Mouse (Mus musculus) macrophage (primary cell): ENCODE data around the gene Spink4. TPM values are rescaled to one million over a fixed set of nuclear protein-coding genes. Genes with fewer than 3 reads are reported as not detected.
A peak's percentile ranks its signal among the peaks of the same experiment; 100 is the strongest.

Source experiments
- H3K27ac ChIP-seq: fragments of 350-480 bp; formaldehyde crosslinking; 2 replicates; pipeline ENCODE4 v1.9.0; 2021
- H3K36me3 ChIP-seq: fragments of 350-480 bp; formaldehyde crosslinking; 2 replicates; pipeline ENCODE4 v1.9.0; 2021; ENCODE audit errors: inconsistent target
- H3K4me3 ChIP-seq: fragments of 350-480 bp; formaldehyde crosslinking; 2 replicates; pipeline ENCODE4 v1.9.0; 2021; ENCODE audit errors: inconsistent target
- H3K79me2 ChIP-seq: fragments of 350-480 bp; formaldehyde crosslinking; 2 replicates; pipeline ENCODE4 v1.9.0; 2021; ENCODE audit errors: inconsistent target
- WGBS: methylation state at CpG from one replicate; pipeline ENCODE4 v1.1.7; 2026; ENCODE audit warnings: inconsistent platforms; ENCODE audit not compliant: missing documents; 5-methylcytosine and 5-hydroxymethylcytosine counted together
- polyA plus RNA-seq: library from polyadenylated mRNA; stranded (reverse); fragments of 250-400 nt; gene quantifications from 3 replicates; pipeline ENCODE4 v1.2.4, GENCODE M21; 2018; ENCODE audit warnings: inconsistent platforms

Spink4 gene
- polyA plus RNA-seq, 1 experiment from 2014 or later = not detected

DNA sequence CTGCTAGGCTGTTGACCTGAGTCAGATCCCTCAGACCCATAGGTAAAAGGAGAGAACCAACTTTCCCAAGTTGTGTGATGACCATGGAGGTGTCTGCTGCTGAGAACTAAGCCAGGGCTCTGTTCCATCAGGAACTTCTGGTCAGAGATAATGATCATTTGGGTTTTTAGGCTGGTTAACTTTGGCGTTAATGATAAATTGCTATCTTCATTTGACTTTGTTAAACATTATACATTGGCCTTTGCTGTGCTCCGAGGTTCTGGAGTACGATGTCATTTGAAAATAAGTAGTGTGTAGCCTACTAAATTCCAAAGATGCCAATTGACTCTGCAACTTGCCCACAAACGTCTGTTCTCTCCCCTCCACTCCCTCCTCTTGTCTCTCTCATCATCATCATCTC, 49.3 kb downstream of the Spink4 start:
- 80% methylated on average over 4 of the region's 4 CpGs for WGBS
- Histone ChIP-seq H3K27ac (no peak overlapping the region), H3K36me3 (peaks cover 20% of the 10 kb centered on the region; the same call in 1 of the 2 replicates), H3K79me2 (peaks cover 29% of the 10 kb centered on the region), H3K4me3 (no peak overlapping the region)

DNA sequence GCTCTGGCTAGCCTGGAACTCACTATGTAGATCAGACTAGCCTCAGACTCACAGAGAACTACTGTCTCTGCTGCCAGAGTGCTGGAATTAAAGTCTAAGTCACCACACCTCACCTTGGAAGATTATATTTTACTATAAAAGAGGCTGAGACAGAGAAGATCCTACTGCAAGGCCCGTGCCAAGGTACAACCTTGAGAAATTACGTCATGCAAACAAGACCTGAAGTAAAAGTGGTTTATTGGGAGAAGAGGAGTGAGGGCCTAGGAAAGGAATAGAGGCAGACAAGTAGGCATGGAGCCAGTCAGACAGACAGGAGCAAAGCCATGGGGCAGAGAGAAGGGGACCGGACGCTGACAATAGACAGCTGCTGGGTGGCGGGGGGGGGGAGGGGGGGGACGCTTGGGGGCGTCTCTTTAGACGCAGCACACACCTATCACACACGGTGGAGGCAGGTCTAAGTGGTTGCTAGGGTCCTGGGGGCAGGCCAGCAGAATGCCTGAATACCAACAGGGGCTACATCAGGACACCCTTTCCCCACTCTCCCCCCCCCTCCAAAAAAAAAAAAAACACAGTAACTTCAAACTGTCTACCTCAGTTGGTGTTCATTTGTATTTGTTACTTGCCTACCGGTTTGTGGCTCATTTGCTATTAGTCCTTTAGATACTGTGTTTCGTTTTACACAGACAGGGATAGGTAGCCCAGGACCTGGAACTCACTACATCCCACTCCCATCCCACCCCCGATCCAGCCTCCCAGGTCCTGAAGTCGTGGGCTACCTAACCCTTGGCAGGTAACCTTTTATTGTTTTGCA, 50.1 kb downstream of the Spink4 start:
- H3K36me3 ChIP-seq = peaks cover 11% of the 10 kb centered on the region; the same call in 1 of the 2 replicates
- WGBS = 23% methylated on average over 11 of the region's 13 CpGs
- peaks cover 37% of the 10 kb centered on the region for H3K79me2 ChIP-seq
- H3K27ac ChIP-seq = peak overlapping the region; percentile 58
- H3K4me3 ChIP-seq = peak overlapping the region; percentile 66

DNA sequence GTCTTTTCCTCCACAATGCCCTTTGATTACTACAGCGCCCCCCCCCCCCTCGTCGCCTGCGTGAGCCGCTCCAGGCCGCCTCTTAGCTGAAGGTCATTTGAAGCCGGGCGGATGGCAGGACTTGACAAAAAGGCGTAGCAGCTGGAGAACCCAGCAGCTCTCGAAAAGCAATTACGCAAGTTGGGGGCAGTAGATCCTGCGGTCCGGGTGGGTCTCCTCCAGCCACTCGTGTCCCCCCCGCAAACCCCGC, 50.7 kb downstream of the Spink4 start:
- 1% methylated on average over 9 of the region's 16 CpGs for WGBS
- Histone ChIP-seq H3K79me2 (peaks cover 42% of the 10 kb centered on the region), H3K36me3 (peaks cover 10% of the 10 kb centered on the region; the same call in 1 of the 2 replicates), H3K27ac (peak overlapping the region; percentile 58), H3K4me3 (peak overlapping the region; percentile 66)

DNA sequence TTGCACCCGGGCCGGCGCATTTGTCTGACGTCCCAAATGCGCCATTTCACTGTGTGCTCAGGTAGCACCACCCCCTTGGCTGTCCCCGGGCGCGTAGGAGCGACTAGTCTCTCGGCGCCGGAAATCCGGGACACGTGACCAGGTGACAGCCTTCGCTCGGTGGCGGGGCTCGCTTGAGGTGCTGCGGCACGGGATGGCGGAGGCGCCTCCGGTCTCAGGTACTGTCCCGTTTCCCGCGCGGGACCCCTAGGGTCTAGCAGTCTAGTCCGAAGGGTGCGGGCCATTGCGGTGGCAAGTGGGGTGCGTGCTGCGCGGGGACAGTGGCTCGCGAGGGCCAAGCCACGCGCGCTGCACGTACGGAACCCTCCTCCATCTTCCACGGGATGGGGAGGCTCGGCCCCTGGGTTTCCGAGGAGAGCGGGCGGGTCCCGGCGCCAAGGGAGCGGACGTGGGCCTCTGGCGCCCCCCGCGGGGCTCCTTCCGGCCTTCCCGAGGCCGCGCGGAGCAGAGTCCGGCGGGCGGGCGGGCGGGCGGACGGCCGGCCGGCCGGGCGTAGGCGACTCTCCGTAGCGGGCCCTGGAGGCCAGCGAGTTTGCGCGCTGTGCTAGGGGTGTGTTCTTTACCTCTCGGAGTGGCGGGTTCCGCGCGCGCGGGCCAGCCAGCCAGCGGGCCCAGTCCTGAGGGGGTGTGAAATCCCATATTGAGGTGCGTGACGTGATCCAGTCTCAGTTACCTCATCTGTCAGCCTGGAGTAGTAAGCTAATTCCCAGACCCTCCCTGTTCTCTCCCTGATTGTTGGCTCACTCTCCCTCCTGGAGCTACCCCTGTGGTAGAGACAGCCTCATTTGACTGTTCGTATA, 51.2 kb downstream of the Spink4 start, which contains the start of gene Nfx1:
Gene Nfx1, plus strand, starts transcription at position 65 of the 860 bp plus-strand sequence.
- Histone ChIP-seq H3K27ac (peak within 1 kb of the TSS; percentile 58), H3K4me3 (peak within 1 kb of the TSS; percentile 66), H3K36me3 (peaks cover 4% of the 10 kb centered on the region; the same call in 1 of the 2 replicates), H3K79me2 (peaks cover 48% of the 10 kb centered on the region)
- 0% methylated on average over 46 of the region's 85 CpGs for WGBS

DNA sequence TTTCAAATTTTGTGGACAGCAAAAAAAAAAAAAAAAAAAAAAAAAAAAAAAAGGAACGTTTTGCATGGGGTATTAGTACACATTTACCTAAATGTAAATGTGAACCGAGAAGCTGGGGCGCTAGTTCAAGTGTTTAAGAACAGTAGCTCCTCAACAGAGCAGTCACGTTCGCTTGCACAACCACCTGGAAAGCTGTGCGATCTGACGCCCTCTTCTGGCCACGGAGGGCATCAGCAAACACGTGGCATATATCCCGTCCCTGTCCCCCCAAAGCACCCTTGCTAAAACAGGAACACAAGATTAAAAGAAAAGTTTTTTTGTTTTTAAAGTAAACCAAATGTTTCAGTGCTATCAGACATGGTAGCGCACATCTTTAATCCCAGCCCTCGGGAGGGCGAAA, 51.9 kb downstream of the Spink4 start:
- H3K36me3 ChIP-seq = 0 out of 2 replicates have a peak, but pooled peaks cover 6% of the 10 kb centered on the region
- H3K79me2 ChIP-seq = peaks cover 54% of the 10 kb centered on the region
- WGBS = 26% methylated on average over 13 of the region's 13 CpGs
- peak overlapping the region; percentile 53 for H3K4me3 ChIP-seq
- H3K27ac ChIP-seq = peak overlapping the region; percentile 37

DNA sequence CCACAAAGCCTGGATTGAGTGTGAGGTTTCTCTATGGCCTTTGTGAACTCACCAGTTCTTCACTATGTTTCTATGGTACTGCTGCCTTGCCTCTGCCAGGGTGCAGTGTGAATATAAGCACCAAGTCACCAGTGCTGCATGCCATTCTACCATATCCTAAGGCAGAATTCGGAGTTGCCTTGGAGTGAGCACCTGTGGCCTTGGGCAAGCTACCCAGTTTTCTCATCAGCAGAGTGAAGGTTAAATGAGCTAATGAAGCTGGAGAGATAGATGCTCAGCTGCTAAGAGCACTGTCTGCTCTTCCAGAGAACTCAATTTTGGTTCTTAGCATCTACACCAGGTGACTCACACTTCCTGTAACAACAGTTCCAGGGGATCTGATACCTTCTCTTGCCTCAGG, 54.2 kb downstream of the Spink4 start:
- 100% methylated on average over 1 of the region's 1 CpGs for WGBS
- Histone ChIP-seq H3K36me3 (peaks cover 19% of the 10 kb centered on the region; the same call in 1 of the 2 replicates), H3K27ac (no peak overlapping the region), H3K4me3 (no peak overlapping the region), H3K79me2 (peaks cover 71% of the 10 kb centered on the region)

DNA sequence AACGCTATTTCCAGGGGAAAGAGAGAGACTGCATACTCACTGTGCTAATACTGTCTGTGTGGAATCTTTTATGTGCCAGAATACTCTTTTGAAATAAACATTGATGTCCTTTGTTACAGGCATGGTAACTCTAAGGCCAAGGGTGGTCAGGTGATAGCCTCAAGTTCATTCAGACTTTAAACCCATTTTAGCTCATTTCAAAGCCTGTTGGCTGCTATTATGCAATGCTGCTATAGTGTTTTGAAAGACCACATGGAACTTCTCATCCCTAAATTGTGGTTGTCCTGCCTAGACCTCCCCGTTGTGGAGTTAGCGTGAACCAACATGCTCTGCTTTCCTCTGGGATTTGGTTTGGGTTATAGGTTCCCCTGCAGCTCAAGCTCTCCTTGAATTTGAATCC, 55.8 kb downstream of the Spink4 start:
- Histone ChIP-seq H3K4me3 (no peak overlapping the region), H3K27ac (no peak overlapping the region), H3K36me3 (peaks cover 36% of the 10 kb centered on the region), H3K79me2 (peaks cover 88% of the 10 kb centered on the region)
- 92% methylated on average over 2 of the region's 3 CpGs for WGBS

DNA sequence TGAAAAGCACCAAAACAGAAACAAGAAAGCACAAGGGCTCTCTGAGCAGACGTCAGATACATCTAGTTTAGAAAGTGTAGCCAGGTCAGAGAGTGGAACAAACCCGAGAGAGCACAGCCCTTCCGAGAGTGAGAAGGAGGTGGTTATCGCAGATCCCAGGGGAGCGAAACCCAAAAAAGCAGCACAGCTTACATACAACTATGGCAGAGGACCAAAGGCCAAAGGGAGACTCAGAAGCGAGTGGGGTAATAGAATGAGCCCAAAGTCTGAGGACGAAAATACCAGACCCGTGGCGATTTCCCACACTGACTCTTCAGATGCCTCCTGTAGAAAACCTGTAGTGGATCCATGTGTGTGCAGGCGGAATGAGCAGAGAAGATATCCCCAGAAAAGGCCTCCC, 56.8 kb downstream of the Spink4 start:
- H3K36me3 ChIP-seq = peaks cover 46% of the 10 kb centered on the region
- H3K4me3 ChIP-seq = no peak overlapping the region
- peaks cover 94% of the 10 kb centered on the region for H3K79me2 ChIP-seq
- 98% methylated on average over 10 of the region's 10 CpGs for WGBS
- H3K27ac ChIP-seq = no peak overlapping the region

DNA sequence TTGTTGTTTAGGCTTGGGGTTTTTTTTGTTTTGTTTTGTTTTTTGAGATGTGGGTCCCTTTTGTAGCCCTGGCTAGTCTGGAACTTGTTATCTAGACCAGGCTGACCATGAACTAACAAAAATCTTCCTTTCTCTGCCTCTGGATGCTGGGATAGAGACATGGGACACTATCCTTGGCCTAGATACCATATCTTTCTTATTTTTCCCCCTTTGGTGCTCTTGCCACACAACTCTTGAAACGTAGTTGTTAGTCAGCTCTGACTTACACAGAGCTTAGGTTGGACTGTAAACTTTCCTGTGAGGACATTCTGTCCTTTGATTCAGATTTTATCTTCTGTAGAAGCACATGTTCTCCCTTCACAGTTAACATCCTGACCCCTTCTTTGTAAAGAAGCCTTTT, 59.6 kb downstream of the Spink4 start:
- no peak overlapping the region for H3K4me3 ChIP-seq
- H3K79me2 ChIP-seq = peaks cover 77% of the 10 kb centered on the region
- H3K36me3 ChIP-seq = peaks cover 53% of the 10 kb centered on the region
- WGBS = 100% methylated on average over 1 of the region's 1 CpGs
- no peak overlapping the region for H3K27ac ChIP-seq

Other genes with a start within 250 kb of the Spink4 start
- gene Aptx, start 216.9 kb upstream of the Spink4 start, polyA plus RNA-seq = 10.8 to 17.2 TPM (median 13.9 TPM) in 3 replicates
- 166 to 355 TPM (median 180 TPM) in 3 replicates for gene Dnaja1, start 197.9 kb upstream of the Spink4 start, polyA plus RNA-seq
- gene Smu1, start 162.1 kb upstream of the Spink4 start, polyA plus RNA-seq = 43.2 to 57.4 TPM (median 46.9 TPM) in 3 replicates
- 54.5 to 89.1 TPM (median 55.9 TPM) in 3 replicates for gene B4galt1, start 66.0 kb upstream of the Spink4 start, polyA plus RNA-seq
- 163 to 229 TPM (median 217 TPM) in 3 replicates for gene Bag1, start 28.2 kb downstream of the Spink4 start, polyA plus RNA-seq
- gene Chmp5, start 28.4 kb downstream of the Spink4 start, polyA plus RNA-seq = 121 to 130 TPM (median 127 TPM) in 3 replicates
- gene Nfx1, start 50.9 kb downstream of the Spink4 start, polyA plus RNA-seq = 29.4 to 34.2 TPM (median 32.2 TPM) in 3 replicates
- gene Aqp7, start 128.1 kb downstream of the Spink4 start, polyA plus RNA-seq = not detected in 3 replicates
- gene Aqp3, start 178.1 kb downstream of the Spink4 start, polyA plus RNA-seq = not detected in 3 replicates
- 10.8 to 26.0 TPM (median 11.8 TPM) in 3 replicates for gene Nol6, start 204.4 kb downstream of the Spink4 start, polyA plus RNA-seq
- gene Ube2r2, start 215.7 kb downstream of the Spink4 start, polyA plus RNA-seq = 40.3 to 90.8 TPM (median 50.7 TPM) in 3 replicates